Mouse (Mus musculus): Measurements from ENCODE around the gene Scn3b.
A peak's percentile ranks its signal among the peaks of the same experiment; 100 is the strongest.

Scn3b gene

DNA sequence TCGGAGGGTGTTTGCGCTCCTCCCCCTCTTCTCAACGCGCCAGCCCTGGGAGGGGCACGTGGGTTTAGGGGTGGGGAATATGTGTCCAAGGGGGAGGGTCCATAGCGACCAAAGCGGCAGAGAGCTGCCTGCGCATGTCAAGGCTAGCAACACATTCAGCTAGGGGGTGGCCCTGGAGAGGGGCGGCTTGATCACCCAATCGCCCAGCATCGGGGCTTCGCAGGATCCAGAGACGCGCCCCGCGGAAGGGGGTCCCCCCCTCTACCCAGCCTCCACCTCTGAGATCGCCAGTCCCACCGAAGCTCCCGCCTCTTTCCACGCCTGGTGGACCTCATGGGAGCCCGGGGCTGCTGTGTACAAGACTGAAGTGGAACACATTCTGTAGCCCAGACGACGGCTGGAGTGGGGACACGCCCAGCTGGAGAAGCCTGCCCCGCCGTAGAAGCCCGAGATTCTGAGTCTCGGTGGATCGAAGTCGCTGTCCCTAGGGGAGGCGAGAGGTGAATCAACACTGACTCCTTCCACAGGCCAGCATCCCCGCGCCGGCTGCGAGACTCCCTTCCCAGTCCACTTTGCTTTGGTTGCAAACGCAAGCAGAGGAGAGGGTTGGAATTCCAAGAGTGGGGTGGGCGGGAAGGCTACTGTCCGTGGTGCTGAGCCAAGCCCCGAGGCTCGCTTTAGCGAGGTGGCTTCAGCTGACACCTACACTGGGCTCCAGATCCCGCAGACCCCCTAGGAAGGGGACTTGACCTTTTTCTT is at the start of gene Scn3b:
Scn3b (plus strand) TSS at position 115 of the 759 bp plus-strand sequence.
- no peak for DNase-seq

DNA sequence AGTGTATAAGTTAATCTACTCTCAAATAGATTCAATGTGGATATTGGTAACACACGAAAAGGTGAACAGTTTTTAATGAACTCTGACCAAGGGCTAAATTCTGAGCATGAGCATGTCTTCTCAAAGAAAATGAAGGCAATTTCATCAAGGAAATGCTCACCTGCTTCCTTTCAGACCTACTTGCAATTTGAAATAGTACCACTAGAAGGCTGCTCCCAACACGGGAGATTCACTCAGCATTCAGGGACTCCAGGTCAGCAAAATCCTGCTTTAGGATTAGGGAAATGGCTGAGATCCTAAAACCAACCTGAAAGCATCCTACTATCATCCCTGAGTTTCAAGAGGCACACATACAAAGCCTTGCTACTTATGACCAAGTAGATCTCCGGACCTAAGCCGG is 44.7 kb upstream of the Scn3b start:
- no peak for DNase-seq

DNA sequence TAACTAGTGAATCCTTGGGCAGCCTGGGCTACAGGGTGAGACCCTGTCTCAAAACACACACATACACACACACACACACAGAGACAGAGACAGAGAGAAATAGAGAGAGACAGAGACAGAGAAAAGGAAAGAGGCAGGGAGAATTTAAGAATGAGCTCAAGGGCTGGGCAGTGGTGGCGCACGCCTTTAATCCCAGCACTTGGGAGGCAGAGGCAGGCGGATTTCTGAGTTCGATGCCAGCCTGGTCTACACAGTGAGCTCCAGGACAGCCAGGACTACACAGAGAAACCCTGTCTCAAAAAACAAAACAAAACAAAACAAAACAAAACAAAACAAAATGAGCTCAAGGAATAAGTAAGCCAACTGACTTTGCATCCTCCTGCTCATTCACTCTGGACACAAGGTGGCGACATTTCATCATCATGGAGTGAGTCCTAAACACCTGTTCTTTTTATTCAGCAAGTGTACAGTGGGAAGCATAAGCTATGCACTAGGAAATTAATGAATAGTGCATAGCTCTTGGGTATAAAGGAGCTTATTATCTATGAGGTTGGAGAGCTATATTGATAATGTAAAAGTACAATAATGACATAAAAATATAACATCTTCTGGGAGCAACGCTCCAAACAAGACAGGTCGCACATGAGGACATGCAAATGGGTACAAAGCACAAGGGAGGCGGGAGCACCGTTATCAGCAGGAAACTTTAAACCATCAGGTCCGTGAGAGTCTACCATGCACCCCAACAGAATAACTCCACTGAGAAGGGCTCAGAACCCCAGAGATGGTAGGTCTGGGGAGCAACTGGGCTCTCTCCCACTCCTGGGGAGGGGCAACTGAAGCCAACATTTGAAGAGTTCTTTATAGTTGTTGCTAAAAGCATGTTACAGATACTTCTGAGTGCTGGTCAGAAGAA is 40.9 kb upstream of the Scn3b start:
- no peak for DNase-seq

DNA sequence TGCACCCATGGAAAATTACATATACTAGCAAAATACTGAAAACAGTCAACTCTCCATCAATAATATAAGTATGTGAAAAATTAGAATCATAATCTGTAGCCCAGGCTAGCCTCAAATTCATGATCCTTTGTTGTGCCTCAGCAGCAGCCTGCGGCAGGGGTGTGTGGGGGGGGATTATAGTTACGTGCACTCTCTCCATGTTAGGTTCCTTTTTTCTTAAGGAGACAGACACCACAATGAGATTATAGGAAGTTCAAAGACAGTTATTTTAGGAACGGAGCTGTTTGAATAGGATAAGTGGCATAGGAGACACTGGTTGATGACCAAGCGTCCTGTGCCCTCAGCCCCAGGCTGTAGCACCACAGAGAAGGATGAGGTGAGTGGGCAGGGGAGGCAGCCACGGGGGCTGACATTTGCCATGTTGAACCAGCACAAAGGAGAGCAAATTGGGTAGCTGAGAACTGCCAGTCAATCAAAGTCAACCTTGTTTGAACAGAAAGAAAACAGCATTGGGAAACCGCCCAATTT is 40.1 kb upstream of the Scn3b start:
- DNase-seq: no peak

DNA sequence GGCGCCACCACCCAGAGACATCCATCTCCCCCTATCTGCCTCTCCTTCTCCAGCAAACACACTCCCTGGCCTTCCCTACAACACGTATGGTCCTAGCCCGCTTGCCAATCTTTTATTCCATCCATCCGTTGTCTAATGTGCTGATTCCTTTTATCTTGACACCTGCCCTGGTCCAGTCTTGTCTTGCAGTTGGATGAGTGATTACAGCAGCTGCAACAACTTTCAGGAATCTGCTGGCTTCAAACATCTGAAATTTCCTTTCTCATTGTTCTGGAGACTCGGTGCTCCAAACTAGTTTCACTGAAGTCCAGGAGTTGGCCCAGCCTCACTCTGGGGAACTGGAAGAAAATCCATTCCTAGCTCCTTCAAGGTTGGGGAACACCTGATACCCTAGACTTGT is 39.5 kb upstream of the Scn3b start:
- no peak for DNase-seq

DNA sequence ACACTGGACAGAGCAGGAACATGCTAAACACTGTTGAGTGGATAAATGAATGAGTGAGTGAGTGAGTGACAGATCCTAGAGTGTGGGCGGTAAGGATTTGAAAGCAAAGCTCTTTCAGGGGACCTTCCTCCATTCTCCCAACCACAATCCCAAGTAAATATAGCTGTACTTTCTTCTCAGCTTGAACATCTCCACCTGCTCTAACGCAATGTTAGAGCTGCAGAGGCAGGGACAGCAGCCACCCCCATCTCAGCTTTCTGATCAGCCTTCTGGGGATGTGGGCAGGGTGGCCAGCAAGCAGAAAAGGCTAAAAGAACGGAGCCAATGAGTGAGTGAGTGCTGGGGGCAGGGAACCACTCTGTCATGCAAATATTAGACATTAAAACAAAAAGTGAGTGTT is 38.0 kb upstream of the Scn3b start:
- DNase-seq: no peak

DNA sequence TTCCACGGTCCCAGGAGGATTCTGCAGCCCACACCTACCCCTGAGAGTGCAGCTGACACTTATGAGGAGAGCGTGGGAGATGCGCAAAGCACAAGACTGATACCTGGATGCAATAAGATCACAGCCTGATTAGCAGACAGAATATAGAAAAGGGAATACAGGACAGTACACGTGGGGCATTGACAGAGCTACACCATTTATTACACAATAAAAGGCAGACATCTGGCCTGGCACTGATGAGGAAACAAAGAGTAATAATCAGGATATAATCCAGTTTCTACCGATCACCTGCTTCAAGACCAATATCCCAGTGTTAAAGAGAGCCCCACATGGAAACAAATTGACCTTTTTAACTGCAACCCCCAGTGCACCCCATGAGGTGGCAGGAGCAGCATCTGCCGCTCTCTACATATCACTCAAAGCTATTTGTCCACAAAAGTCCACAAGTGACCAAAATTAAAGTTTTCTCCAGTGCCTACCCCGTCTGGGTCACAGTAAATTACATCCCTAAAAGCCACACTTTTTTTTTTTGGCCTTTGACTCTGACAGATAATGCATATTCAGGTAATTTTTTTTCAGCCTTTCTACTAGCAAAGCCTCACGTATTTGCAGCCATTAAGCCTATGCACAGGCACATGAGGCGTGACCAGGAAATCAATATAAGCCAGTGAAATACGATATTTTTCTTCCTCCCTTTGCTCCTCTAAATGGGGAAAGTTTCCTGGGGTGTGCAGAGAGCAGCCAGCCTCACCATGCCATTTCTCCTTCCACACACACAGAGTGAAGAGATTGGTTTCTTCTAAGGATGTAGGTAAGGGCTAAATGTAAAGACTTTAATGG is 34.6 kb upstream of the Scn3b start:
- DNase-seq: no peak

DNA sequence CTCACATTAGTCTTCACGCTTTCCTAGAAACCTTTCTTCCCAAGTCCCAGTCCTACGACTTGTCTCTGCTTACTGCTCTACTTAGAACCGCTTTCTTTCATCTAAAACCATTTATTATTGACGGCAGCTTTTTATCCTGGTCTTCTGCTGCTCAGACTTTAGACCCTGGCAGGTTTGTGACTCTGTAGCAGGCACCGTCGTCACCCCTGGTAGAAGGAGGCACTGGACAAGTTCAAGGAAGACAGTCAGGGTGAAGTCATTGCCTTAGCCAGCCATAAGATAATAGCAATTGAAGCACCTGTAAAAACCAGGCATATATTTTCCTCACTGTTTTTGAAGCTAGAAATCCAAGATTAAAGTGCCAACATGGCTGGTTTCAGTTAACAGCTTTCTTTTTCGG is 33.8 kb upstream of the Scn3b start:
- no peak for DNase-seq

DNA sequence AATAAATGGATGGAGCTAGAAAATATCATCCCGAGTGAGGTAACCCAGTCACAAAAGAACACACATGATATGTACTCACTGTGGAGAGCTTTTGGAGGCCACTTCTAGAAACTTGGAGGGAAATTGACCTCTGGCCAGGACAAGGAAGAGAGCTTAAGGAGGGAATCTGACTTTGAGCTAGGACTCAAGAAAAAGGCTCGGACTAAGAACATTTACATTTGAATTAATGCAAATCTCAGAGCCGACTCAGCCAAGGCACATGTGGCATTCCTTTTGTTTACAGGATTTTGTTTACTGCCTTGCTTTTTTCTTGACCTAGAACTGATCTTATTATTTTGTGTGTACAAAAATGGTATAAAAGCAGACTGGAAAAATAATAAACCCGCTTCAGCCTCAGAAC is 29.3 kb upstream of the Scn3b start:
- no peak for DNase-seq

DNA sequence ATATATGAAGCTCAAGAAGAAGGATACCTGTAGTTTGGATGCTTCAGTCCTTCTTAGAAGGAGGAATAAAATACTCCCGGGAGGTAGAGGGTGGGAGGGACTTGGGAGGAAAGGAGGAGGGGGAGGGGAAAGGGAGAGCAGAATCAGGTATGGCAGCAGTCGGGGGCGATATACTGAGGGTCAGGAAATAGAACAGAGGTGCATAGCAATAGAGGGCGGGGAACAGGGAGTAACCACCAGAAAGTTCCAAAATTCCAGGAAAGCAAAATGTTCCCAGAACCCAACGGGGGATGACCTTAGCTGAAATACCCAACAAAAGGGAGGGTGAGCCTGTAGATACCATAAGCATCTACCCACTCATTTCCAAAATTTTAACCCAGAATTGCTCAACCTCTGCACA is 28.7 kb upstream of the Scn3b start:
- DNase-seq: no peak

DNA sequence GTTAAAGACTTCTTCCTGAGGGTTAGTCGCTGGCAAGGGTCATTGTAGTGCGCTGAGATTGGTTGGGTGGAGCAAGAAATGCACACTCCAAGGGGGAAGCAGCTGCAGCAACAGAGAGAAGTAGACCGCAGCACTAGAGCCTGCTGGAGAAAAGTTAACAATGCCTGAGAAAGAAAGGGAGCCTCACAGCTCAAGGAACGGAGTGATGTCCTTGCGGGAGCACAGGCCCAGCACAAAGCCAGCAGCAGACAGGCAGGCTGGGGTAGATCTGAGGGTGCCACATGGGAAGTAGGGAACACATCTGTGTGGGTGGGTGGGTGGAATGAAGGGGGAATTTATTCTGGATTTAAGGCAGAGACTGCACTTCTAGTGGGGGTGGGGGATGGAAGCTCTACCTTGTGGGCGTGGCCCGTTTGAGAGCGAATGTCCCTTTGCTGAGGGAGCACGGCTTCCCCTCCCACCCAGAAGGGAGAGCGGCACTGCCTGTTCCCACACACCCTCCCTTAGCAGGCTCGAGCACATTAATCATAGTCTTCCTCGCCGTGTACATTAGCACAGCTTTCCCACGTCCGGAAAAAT is 27.7 kb upstream of the Scn3b start:
- DNase-seq: peak; percentile 30

DNA sequence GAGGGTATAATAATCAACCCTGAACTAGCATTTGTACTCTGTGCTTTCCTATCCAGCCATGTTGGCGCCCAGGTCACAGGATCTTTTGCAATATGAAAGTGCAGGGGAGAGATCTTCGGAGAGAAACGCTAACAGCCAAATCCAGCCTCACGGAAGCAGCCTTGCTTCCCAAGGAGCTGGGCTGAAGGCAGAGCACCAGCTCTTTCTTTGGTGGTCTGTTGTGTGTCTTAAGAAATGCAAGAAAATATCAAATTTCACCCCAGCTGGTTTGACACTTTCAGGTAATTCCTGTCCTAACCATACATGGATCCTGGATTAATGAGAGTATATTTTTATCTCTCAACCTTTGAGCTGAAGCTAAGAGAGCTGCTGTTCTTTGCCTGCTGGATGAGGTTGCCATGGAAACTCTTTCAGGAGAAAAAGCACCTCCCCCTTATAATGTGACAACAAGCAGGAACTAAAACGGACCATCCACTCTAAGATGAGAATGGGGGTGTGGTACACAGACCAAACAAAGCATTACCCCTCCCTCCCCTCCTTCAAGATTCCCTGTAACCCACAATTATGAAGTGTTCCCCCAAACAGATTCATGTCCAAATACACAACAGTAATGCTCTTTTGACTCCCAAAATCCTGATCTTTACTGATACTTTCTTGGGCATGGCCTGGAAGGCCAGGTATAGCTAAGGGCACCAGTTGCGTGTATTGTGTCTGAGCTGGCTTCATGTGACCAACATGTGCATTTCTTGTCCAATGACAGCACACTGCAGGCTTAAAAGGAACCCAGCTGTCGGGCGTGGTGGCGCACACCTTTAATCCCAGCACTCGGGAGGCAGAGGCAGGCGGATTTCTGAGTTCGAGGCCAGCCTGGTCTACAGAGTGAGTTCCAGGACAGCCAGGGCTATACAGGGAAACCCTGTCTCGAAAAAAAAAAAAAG is 26.8 kb upstream of the Scn3b start:
- no peak for DNase-seq

DNA sequence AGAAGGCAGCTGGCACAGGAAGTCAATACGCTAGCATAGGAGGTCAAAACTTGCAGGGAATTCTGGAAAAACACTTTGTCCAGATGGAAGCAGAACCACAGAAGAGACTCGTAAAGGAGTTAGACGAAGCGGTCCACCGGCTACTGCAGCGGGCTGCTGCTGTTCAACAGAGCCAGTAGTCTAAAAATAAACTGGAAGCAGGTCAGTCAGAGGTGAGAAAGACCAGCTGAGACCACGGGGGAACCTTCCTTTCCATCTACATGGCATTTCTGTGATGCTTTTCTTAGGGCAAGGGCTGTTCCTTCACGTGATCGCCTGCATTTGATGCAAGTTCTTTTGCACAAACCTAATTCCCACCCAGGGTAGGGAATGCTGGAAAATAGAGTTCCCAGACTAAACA is 23.6 kb upstream of the Scn3b start:
- DNase-seq: no peak

DNA sequence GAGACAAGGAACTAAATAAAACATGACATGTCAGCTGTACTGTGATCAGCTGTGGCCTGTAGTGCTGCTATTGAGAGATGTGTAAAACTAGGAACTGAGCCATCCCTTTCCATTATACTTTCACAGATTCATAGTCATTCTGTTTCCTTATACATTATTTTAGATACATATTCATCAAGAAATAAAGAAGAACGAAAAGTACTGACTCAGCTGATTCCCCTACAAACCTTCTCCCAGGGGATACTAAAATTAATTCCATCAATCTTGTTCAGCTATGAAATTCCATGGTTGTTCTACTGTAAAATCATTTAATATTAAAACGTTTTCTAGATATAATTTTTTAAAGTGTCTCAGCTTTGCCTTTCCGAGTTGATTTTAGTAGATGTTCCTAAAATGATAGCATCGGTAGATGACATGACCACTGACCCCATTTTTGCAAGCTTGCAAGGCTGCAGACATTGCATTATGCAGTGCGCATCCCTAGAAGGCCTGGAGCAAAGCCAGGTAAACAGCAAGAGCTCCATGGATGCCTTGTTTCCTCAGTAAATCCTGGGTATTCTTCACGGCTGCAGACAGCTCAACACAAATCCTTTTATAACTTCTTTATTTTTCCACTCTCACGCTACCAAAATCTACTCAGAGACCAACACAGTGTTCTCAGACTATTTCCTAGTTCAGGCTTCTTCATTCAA is 22.9 kb upstream of the Scn3b start:
- no peak for DNase-seq

DNA sequence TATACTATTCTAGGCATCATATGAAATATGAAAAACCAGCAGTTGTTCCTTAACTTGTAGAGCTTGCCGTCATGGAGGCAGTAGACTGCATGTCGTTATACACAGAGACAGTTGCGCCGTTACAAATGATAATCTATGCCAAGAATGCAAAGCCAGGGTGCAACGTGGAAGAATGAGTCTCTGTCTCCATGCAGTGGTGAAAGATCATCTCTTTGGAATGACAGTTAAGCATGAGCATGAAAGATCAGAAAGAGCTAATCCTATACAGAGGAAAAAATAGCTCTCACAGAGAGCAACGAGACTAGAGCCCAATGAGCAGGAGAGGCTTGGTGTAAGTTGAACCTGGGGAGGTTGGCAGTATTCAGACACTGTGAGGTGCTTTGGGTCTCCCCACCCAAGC is 22.3 kb upstream of the Scn3b start:
- no peak for DNase-seq

DNA sequence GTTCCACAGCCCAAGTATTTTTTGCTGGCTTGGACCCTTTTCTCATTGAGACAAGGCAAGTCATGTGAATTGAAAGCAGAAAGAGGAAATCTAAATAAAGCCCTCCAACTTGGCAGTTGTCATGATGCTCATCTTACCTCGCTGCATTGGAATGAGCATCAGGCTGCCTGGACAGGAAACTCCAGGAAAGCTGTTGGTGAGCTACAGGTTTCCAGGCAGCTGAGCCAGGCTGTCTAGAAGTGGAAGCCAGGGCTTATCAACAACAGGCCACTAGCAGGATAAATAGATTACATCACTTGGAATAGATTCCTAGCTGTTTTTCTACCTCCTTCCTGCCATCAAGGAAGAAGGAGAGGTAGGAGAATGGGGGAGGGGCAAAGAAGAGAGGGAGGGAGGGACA is 19.9 kb upstream of the Scn3b start:
- DNase-seq: no peak

DNA sequence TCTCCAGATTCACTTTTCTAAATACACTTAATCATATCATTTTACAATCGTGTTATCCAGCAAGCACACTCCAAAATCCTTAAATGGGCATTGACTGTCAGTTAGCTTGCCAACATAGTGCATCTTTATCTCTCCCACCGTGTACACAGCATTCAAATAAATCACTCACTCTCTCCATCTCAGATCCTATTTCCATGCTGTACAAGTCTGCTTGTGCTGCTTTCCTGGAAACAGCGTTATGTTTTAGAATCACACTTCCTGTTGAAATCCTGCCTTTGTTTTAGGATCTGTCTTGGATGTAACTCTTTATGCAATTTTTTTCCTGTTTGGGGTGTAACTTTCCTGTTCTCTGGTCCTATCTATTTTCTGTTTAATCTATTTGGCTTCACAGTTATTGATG is 16.6 kb upstream of the Scn3b start:
- DNase-seq: no peak

DNA sequence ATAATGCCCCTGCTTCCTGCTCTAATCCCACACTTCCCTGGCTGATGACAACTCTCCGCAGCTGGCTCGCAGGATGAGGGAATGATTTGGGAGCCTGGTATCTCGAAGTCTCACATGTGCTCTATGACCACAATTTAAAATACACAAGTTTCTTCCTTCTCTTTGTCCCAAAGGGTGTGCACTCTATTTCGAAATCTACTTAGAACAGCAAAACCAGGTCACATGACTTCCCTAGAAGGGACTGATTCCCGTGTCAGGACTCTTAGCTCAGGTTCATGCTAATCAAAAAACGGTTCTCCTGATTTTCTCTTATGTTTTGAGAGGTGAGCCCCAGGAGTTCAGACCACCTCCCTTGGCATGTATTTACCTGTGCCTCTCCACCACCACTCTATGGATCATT is 5.1 kb upstream of the Scn3b start:
- no peak for DNase-seq

DNA sequence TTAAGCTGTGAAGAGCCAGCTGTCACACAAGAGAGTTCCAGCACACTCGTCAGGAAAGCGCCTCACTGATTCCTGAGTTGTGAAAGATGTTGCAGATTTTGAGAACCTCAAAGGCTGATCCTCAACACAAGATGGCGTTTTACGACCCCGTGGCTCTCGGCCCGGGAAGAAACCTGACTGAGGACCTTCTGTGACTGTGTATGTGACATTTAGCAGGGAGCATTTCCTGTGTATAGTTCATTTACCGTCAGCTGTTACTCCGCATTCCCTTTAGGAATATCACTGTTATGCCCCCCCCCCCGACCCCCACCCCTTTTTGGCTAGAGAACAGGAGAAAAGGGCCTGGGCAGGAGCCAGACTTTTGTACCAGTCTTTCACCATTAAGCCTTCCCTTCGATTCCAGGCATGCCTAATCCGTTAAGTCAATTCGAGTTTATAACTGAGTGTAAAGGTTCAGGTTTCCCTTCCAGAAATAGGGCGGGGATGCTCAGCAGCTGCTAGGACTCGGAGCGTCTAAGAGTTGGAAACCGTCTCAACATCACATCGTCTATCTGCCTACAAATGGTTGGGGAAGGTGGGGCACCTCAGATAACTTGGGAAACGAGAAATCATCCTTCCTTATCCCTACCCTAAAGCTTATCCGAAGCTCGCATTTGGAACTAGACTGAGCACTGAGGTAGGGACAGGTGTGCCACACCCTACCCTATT is 823 bp upstream of the Scn3b start:
- DNase-seq: no peak

DNA sequence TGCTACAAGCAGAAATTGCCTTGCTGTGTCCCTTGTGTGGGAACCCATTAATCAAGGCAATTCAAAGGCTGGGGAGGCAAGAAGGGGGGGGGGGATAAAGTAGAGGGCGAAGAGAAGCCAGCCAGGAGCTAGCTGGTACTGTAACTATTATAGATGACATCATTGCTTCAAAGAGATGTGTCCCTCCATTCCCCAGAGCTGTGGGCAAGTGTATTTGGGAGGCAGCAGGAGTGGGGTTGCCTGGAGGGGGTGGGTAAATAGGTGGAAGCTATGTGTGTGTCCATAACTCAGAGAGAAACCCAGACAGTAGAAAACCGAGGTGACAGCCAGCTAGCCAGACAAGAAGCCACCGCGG is 292 bp upstream of the Scn3b start:
- no peak for DNase-seq

Data from cerebellum, adult 11-12 months (tissue).